Mouse (Mus musculus) embryo, embryonic 11.5 days (tissue): Measurements from ENCODE around the gene Slc35f6.

Experiments used
- DNase-seq: peaks from one replicate; pipeline ENCODE4 v3.0.0-alpha.2; 2012; ENCODE audit warnings: low read depth, low spot score

Slc35f6 gene

DNA sequence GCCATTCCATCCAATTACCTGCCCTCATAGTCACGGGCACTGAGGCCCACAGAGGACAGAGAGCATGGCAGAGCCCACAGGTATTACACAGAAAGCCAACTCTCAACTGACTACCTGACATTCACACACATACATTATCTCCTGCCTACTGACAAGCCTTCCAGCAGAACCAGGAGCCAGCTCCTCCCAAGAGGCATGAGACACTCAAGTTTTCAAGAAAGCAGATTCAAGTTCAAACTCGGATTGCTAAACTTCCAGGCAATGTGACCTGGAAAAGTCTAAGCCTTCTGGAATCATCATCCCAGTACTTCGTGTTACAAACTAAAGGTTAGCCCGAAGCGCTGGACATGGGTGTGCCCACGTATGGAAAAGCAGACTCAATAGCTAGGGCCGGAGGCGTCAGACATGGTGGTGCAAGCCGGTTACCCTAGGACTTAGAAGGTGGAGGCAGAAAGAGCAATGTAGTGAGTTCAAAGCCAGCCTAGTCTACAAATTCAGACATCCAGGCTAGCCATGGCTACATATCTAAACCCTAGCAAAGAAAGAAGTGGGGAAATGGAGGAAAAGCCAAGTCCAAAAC, 26.4 kb upstream of the Slc35f6 start:
- no peak for DNase-seq

DNA sequence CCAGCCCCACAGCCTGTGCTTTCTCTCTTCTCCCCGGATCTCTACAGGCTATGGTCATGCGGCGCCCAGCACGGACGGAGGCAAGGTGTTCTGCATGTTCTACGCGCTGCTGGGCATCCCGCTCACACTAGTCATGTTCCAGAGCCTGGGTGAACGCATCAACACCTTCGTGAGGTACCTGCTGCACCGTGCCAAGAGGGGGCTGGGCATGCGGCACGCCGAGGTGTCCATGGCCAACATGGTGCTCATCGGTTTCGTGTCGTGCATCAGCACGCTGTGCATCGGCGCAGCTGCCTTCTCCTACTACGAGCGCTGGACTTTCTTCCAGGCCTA, 25.9 kb upstream of the Slc35f6 start:
- no peak for DNase-seq

DNA sequence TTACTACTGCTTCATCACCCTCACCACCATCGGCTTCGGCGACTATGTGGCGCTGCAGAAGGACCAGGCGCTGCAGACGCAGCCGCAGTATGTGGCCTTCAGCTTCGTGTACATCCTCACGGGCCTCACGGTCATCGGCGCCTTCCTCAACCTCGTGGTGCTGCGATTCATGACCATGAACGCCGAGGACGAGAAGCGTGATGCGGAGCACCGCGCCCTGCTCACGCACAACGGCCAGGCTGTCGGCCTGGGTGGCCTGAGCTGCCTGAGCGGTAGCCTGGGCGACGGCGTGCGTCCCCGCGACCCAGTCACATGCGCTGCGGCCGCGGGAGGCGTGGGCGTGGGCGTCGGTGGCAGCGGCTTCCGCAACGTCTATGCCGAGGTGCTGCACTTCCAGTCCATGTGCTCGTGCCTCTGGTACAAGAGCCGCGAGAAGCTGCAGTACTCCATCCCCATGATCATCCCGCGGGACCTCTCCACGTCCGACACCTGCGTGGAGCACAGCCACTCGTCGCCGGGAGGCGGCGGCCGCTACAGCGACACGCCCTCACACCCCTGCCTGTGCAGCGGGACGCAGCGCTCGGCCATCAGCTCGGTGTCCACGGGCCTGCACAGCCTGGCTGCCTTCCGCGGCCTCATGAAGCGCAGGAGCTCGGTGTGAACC, 25.4 kb upstream of the Slc35f6 start:
- DNase-seq: no peak

DNA sequence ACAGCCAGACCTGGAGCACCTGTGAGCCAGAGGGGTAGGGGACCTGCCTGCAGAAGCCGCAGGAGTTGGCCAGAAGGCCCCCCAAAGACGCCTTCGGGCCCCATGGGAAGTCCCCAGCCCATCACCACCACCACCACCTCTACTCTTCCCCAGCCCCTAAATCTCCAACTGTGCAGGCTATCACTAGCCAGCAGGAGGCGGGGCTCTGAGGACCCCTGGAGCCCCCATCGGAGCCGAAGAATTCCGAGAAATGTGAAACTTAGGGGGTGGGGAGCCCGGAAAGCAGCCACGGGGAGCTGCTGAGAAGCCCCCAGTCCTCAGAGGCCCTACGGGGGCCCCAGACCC, 24.9 kb upstream of the Slc35f6 start:
- no peak for DNase-seq

DNA sequence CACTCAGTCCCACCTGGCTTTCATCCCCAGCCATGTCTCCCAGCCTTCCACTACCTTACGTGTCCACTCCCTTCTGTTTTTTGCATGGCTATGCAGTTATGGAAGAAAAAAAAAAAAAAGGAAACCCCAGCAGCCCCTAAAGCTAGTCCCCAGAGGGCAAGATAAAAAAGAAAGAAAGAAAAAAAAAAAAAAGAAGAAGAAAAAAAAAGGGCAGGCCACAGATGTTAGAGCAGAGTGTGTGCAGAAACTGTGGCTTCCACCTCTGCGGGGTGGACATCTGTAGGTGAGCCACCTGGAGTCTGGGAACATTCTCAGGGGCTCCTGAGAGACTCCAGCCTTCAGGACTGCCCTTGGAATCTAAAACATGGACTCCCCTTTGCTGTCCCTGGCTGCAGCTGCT, 24.4 kb upstream of the Slc35f6 start:
- no peak for DNase-seq

DNA sequence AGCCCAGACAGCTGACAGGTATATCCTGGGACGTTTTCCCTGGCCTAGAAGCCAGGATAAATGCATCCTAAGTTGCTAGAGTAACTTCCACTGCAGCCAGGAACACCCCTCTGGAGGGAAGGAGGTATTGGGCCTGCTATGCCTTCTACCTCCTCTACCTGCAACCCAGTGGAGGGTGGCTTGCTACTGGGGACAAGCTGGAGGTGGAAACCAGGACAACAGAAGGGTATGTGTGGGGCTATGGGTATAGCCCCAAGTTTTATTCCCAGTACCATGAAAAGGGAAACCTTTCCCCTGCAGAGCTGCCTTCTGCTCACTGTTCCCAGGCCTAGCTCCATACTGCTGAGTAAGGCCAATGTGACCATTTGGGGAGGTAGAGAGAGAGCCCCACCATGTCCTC, 23.4 kb upstream of the Slc35f6 start:
- no peak for DNase-seq

DNA sequence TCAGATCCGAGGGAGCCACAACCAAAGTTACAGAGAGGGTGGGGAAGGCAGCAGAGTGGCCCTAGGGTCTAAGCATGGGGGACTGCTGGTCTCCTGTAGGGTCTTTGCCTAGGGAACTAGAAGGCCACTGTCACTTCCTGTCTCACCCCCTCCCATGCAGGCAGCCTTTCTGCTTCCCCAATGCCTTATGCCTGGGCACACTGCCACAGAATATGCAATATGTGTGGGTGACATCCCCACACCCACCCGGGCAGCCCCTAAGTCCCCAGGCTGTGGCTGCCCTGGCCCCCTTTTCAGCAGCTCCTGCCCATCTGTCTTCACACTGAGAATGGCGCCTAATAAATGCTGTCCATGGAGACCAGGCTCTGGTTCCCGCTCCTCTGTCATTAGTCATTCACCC, 22.8 kb upstream of the Slc35f6 start:
- no peak for DNase-seq

DNA sequence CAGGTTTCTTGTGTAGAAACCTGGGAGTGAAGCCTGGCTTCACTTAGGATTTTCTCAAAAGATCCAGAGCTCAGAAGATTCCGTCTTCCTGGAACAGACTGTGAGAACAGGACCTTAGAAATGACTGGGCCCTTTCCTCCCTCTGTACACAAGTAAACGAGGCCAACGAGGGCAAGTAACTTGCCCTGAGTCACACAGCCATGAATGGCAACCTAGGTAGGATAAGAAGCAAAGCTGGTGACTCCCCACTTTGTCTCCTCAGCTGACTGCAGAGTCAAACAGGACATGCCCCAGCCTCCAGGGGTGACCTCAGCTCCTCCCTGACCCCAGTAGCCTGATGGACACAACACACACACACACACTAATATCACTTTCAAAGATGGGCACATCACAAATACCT, 22.4 kb upstream of the Slc35f6 start:
- DNase-seq: no peak

DNA sequence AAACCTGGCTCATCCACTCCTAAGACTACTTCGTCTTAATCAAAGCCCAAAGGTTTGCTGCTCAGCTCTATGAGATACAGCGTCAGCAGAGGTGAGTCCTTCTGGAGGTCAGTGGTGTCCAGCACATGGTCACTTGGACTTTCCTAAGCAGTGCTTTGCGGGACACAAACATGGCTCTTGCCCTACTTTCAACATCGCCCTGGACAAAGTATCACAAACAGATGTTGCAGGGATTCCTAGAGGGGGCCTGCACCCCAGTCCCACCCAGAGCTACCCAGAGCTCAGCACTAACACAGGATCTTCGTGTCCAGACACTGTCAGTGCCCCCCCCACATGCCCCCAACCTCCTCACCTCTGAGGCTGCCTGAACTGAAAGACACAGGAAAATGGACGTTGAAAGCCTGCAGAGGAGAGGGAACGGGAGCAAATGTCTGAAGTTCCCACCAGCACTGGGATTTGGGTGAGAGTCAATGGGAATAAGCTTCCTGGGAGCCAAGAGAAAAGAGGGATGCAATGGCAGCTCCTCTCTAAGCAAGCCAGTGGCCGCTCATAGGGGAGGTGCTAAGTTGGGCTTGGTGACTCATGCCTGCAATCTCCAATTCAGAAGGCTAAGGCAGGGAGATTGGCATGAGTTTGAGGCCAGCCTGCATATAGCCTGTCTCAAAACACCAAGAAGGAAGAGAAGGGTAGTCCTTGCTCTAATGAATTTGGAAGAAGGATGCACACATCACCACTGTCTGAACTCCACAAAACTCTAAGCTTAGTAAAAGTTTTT, 21.2 kb upstream of the Slc35f6 start:
- DNase-seq: no peak

DNA sequence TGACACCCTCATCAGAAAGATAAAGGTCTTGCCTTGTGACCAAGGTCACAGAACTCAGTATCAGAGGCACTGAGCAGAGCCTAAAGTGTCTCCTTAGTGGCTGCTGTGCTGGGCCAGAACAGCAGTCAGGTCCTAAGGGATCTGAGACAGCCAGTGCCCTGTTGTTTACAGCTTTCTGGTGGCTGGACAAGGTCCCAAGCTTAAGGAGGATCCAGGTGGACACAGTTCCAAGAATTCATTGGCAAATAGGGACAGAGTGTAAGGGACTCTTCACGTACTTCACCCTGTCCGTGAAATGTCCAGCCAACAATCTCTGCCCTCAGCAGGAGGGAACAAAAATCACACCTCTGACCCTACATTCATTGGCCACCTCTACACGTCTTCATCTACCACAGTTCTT, 19.2 kb upstream of the Slc35f6 start:
- no peak for DNase-seq

DNA sequence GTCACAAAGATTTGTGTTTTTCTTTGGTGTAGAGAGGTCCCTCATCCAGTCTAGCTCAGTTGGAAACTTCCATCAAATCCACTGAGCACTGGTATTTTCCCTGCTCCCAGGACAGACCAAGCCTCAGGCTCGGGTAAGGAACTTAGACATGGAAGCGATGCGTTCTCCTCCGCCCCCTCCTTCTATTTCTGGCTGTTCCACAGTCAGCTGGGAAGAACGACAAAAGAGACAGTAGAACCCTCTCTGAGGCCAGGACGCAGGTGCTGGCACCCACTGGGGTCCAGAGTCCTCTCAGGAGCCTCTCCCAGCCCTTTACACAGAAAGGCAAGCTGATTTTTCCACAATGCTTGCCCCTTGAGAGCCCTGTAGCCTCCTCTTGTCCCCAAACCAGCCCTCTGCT, 17.3 kb upstream of the Slc35f6 start:
- no peak for DNase-seq

DNA sequence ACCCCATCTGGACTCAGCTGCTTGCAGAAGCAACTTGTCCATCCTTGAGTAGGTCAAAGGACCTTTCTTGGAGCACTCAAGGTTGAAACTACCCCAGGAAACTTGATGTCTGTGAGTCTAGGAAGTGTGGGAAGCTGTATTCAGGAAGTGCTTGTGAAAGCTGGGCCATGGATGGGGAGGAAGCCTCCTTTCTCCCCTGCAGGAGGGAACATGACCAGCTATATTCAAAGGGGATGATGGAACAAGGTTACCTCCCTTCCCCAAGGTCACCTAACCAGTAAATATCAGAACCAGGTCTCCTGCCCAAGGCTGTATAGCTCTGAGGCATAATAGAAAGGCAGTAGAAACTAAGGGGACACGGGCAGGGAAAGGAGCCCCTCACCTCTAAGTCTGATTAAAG, 15.6 kb upstream of the Slc35f6 start:
- no peak for DNase-seq

DNA sequence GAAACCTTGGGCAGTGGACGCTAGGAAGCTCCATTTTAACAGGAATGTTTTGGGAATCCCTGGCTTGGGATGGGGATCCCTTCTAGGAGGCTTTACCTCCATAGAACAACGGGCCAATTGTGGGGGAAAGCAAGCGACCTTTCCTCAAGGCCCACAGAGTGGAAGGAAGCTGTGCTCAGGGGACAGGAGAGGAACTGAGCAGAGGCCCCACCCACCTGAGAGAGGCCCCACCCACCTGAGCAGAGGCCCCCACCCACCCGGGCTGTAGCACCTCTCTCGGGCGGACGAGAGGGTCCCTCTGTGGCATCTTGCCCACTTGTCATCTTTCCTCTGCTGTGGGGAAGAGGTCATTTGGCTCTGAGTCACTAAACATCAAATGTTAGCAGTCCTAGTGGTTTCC, 10.7 kb upstream of the Slc35f6 start:
- DNase-seq: no peak

DNA sequence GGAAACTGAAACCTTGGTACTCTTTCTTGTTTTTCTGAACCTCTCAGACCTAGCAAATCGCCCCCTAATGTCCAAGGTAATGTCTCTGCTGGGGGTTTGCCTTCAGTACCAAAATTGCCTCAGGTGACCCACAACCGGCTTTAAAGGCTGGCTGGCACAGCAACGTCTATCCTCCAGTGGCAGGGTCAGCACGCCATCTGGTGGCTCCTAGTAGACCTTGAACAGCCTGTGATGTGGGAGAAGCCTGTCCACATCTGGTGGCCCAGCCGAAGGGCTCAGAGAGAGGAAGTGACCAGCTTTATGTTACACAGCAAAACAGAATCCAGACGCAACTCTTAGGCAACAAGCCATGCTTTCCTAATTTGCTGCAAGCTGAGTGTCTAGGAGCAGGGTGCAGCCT, 9.7 kb upstream of the Slc35f6 start:
- no peak for DNase-seq

DNA sequence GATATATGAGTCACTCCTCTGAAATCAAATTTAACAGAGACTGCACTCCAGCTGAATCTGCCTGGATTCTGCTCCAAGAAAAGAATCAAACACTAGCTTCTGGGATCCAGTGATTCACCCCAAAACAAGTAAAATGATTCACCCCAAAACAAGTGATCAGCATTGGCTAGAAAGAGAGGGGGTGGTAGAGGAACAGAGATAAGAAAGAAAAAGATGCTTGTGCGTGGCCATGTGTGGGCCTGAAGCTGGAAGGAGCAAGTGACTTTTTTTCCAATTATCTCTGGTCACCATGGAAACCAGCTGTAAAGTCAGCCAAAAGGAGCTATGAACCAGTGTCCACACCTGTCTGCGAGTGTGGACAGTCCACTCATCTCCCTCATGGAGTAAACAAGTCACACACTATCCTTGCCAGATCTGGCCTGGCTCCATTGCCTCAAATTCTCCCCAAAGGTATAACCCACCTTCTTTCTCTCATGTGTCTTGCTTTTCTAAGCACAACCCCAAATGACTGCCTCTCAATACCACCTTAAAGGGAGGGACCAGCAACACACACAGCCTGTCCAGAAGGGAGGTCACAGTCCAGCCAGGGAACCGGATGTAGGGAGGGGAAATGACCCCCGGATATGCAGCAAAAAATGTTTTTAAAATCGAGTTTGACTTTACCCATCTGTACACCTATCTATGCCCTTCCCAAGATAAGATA, 4.1 kb upstream of the Slc35f6 start:
- no peak for DNase-seq

DNA sequence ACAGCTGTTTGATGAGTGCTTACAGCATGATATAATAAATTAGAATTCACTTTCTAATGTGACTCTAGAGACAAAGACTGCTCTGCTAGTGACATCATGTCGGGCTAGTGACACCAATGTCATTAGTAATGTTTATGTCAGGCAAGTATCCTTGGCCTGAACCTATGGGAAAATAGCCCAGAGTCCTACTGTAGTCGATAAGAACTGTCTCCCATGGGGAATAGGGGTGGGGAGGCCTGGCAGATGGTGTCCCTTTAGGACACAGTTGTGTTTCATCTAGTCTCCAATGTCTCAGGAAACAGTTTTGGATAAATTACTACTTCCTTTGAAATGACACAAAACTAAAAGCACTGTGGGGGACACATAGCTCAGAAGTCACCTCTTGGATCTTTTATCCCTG, 1.7 kb upstream of the Slc35f6 start:
- DNase-seq: no peak

DNA sequence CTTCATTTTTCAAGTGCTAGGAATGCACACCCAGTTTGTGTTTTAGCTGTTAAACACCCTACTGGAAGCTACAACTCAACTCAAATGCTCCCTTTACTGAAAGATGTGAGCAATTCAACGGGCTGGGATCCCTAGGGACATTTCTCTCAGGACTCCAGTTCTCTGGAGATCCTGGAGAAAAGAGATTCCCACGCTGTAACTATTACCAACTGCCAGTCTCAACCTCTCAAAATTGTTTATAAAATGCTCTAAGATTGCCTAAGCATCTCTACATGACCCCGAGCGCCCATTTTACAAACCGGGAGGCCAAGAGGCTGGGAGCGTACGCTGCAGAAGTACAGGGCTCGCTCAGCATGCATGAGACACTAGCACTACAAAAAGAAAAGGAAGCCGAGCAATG, 337 bp upstream of the Slc35f6 start:
- no peak for DNase-seq

DNA sequence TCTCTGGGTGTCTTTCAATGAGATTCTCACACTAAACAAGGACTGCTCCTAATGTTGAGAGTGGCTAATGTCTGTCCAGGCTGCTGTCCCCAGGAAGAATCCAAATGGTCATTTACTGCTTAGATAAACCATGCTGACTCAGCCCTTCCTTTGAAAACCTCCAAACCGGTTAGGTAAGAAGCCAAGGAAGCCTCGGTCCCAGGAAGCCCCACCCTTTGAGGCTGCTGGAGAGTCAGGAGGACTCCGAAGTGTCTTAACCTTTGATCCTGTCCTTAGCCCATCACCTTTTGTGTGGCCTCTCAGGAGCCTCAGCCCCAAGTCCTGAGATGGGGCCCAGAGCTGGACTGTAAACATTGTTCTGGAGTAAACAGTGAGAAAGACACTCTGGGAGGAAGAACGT, 1.8 kb downstream of the Slc35f6 start:
- no peak for DNase-seq

DNA sequence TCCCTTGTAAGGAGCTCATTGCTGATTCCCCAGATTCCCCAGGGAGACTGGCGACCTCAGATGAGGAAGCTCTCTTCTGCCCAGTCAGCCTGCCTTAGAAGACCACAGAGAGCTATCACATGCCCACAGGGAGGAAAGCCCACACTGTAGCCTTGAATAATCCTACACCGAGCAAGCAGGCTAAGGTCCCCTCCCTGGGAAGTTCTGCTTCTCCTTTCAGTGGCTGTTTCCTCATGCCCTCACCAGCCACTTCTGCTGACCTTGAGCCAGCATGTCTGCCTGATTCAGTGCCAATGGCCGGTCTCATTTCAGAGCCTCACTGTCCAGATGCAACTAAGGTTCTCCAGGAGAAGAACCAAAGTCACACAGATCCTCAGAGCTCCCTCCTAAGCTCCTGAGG, 3.0 kb downstream of the Slc35f6 start:
- DNase-seq: no peak

DNA sequence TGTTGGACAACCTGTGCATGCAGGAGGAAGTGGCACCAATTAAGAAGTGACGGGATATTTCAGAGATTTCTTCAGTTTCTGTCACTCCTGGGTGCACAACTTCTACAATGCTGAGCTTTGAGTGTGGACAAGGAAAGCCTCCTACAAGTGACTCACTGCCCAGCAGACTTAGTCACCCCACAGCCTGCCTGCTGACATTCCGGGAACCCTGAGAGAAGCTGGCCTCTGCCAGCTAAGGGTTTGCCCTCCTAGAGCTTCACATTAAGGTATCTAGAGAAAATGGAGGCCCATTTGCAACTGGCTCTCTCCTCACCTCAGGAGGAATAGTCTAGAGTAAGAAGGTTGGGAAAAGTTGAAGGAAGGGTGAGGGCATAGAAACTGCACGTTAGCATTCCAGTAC, 3.8 kb downstream of the Slc35f6 start:
- no peak for DNase-seq

DNA sequence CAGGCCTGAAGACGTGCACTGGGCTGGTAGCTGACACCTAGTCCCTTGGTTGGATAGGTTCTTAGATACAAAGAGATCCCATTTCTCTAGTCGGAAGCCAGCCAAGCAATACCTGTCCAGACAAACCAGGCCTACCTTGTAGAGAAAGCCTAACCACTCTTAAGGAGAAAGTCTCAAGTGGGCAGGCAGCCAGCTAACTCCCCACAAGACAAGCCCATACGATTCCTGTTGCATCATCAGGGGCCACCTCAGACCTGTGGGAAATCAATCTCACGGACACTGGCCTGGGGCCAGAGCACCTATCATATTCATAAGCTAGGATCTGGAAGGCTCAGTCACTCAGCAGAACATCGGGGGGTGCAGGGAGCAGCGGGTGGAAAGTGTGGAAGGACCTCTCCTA, 5.5 kb downstream of the Slc35f6 start:
- DNase-seq: no peak

DNA sequence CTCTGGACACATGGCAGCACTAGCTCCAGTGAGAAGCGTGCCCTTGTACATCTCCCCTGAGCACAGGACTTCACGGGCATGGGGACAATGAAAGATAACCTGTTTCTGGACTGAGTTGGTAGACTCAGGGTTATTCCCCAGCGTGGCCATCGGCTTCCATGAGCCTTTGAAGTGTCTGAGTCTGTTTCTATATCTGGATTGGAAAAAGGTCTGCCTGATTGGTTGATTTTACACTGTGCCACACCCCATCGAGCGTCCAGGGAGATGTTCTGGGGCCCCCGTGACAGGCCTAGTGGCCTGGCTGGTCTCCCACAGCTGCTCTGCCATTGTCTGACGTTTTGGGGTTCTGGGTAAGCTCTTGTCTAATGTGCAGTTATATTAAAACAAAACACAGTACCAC, 7.3 kb downstream of the Slc35f6 start:
- DNase-seq: no peak
